ENCODE assay signal across 8 mouse cellular contexts in genomic region chr3:86986969-86987368, GRCm38 (mm10). TPM values are rescaled to one million over a fixed set of nuclear protein-coding genes. Genes with fewer than 3 reads are reported as not detected.
DNase-seq lines count a peak whose midpoint lies in the region; ATAC-seq and TF ChIP-seq lines count a peak whose summit lies in the region.
"Not testable (repeated sequence)": the region's sequence is repeated elsewhere in the genome, so short reads cannot be mapped to it uniquely, and the experiment has no call there.

No protein-coding gene starts in this region.

- H3K9me3 ChIP-seq in forebrain, embryonic 10.5 days; heart, embryonic 12.5 days (replicated peaks); hindbrain, embryonic 16.5 days (ENCODE audit: control insufficient read depth, low read length); limb, embryonic 13.5 days; lung, embryonic 14.5 days (ENCODE audit: low read depth, low read length); midbrain, embryonic 15.5 days; stomach, embryonic 15.5 days: not testable (repeated sequence)

- WGBS in forebrain, embryonic 10.5 days = 34% methylated on average over 6 of the region's 6 CpGs
- 43% methylated on average over 6 of the region's 6 CpGs for WGBS in heart, embryonic 12.5 days
- 27% methylated on average over 5 of the region's 6 CpGs for WGBS in hindbrain, embryonic 16.5 days
- 53% methylated on average over 6 of the region's 6 CpGs for WGBS in limb, embryonic 13.5 days
- 46% methylated on average over 5 of the region's 6 CpGs for WGBS in lung, embryonic 14.5 days
- WGBS in midbrain, embryonic 15.5 days = 35% methylated on average over 6 of the region's 6 CpGs
- 41% methylated on average over 6 of the region's 6 CpGs for WGBS in stomach, embryonic 15.5 days

- H3K9ac ChIP-seq in heart, embryonic 12.5 days = peak overlapping the region; percentile 69; the same call in 1 of the 2 replicates
- H3K9ac ChIP-seq in hindbrain, embryonic 16.5 days (ENCODE audit: low read depth, low read length) = peak overlapping the region; percentile 57
- H3K9ac ChIP-seq in limb, embryonic 13.5 days = peak overlapping the region; percentile 58
- peak overlapping the region; percentile 52; the same call in 1 of the 2 replicates for H3K9ac ChIP-seq in lung, embryonic 14.5 days
- peak overlapping the region; percentile 29; the same call in 1 of the 2 replicates for H3K9ac ChIP-seq in midbrain, embryonic 15.5 days
- not testable (repeated sequence) for H3K9ac ChIP-seq in stomach, embryonic 15.5 days

- H3K36me3 ChIP-seq in forebrain, embryonic 10.5 days (replicated peaks); heart, embryonic 12.5 days; hindbrain, embryonic 16.5 days (ENCODE audit: control insufficient read depth, insufficient read depth, low read length); limb, embryonic 13.5 days; lung, embryonic 14.5 days (ENCODE audit: insufficient read depth); midbrain, embryonic 15.5 days (replicated peaks); stomach, embryonic 15.5 days: not testable (repeated sequence)

- peak overlapping the region; percentile 70 for H3K4me2 ChIP-seq in heart, embryonic 12.5 days
- peak overlapping the region; percentile 71 for H3K4me2 ChIP-seq in hindbrain, embryonic 16.5 days (ENCODE audit: low read length)
- peak overlapping the region; percentile 58 for H3K4me2 ChIP-seq in limb, embryonic 13.5 days (replicated peaks)
- H3K4me2 ChIP-seq in lung, embryonic 14.5 days = peak overlapping the region; percentile 61
- peak overlapping the region; percentile 54 for H3K4me2 ChIP-seq in midbrain, embryonic 15.5 days
- H3K4me2 ChIP-seq in stomach, embryonic 15.5 days = peak overlapping the region; percentile 48

- peak overlapping the region; percentile 27 for H3K4me3 ChIP-seq in bone marrow macrophage, adult 2 months (ENCODE audit: insufficient read depth, low read length)
- peak overlapping the region; percentile 55 for H3K4me3 ChIP-seq in forebrain, embryonic 10.5 days
- H3K4me3 ChIP-seq in heart, embryonic 12.5 days = peak overlapping the region; percentile 48
- H3K4me3 ChIP-seq in hindbrain, embryonic 16.5 days (ENCODE audit: low read length) = peak overlapping the region; percentile 36
- peak overlapping the region; percentile 34 for H3K4me3 ChIP-seq in limb, embryonic 13.5 days
- peak overlapping the region; percentile 32 for H3K4me3 ChIP-seq in lung, embryonic 14.5 days (ENCODE audit: low read depth, low read length)
- H3K4me3 ChIP-seq in midbrain, embryonic 15.5 days = peak overlapping the region; percentile 25
- peak overlapping the region; percentile 34 for H3K4me3 ChIP-seq in stomach, embryonic 15.5 days (replicated peaks)

- not testable (repeated sequence) for TF ChIP-seq POLR2A in bone marrow macrophage, adult 2 months (IDR thresholded peaks at IDR 0.05; ENCODE audit: borderline replicate concordance, low read depth, low read length)

- H3K4me1 ChIP-seq in bone marrow macrophage, adult 2 months (ENCODE audit: control insufficient read depth, insufficient read depth, low read length); forebrain, embryonic 10.5 days; heart, embryonic 12.5 days (replicated peaks); hindbrain, embryonic 16.5 days (ENCODE audit: control insufficient read depth, insufficient read depth, low read depth, low read length); limb, embryonic 13.5 days; lung, embryonic 14.5 days (ENCODE audit: insufficient read depth); midbrain, embryonic 15.5 days; stomach, embryonic 15.5 days: not testable (repeated sequence)

- not testable (repeated sequence) for DNase-seq in forebrain, embryonic 10.5 days (ENCODE audit: extremely low spot score, low spot score); lung, embryonic 14.5 days

- not testable (repeated sequence) for H3K27me3 ChIP-seq in forebrain, embryonic 10.5 days (ENCODE audit: poor library complexity, severe bottlenecking); heart, embryonic 12.5 days (replicated peaks); hindbrain, embryonic 16.5 days (replicated peaks; ENCODE audit: control insufficient read depth, insufficient read depth, low read length); limb, embryonic 13.5 days; lung, embryonic 14.5 days (ENCODE audit: insufficient read depth, low read length); midbrain, embryonic 15.5 days (replicated peaks); stomach, embryonic 15.5 days (replicated peaks)

- not testable (repeated sequence) for H3K27ac ChIP-seq in bone marrow macrophage, adult 2 months (ENCODE audit: insufficient read depth, low read depth, low read length); heart, embryonic 12.5 days (ENCODE audit: poor library complexity, severe bottlenecking); hindbrain, embryonic 16.5 days (ENCODE audit: low read depth, low read length); limb, embryonic 13.5 days; lung, embryonic 14.5 days (ENCODE audit: low read depth); midbrain, embryonic 15.5 days; stomach, embryonic 15.5 days
- H3K27ac ChIP-seq in forebrain, embryonic 10.5 days = peak overlapping the region; percentile 84

- not testable (repeated sequence) for TF ChIP-seq CTCF in bone marrow macrophage, adult 2 months (IDR thresholded peaks at IDR 0.05; ENCODE audit: low read depth, low read length); lung, embryonic 14.5 days (IDR thresholded peaks at IDR 0.05; ENCODE audit: low read depth)

- ATAC-seq in heart, embryonic 12.5 days (ENCODE audit: insufficient number of reproducible peaks, low FRiP score); limb, embryonic 13.5 days (ENCODE audit: low FRiP score, low read depth); midbrain, embryonic 15.5 days (replicated peaks); stomach, embryonic 15.5 days (ENCODE audit: insufficient read depth, low FRiP score, low read depth): not testable (repeated sequence)
- peak; percentile 24; the same call in 1 of the 2 replicates for ATAC-seq in hindbrain, embryonic 16.5 days
- 0 out of 2 replicates have a peak, but pooled peaks have one; percentile 38 for ATAC-seq in lung, embryonic 14.5 days (ENCODE audit: insufficient read depth)

RNA-seq across cellular contexts. Expression of gene Cd1d1, which starts 12.3 kb away (rescaled TPM):
- polyA plus RNA-seq in bone marrow macrophage, adult 2 months (2012; ENCODE audit: insufficient read depth, insufficient read length, missing spikeins) = 6.4 and 7.8 TPM in 2 replicates
- 17.0 and 22.1 TPM in 2 replicates for polyA plus RNA-seq in forebrain, embryonic 10.5 days (2016; fragmentation: Nextera tagmentation; extraction: Ambion mirVana)
- 50.0 and 55.5 TPM in 2 replicates for polyA plus RNA-seq in heart, embryonic 12.5 days (2016; fragmentation: Nextera tagmentation; extraction: Ambion mirVana)
- 47.3 and 49.1 TPM in 2 replicates for polyA plus RNA-seq in hindbrain, embryonic 16.5 days (2015; fragmentation: Nextera tagmentation; extraction: Ambion mirVana)
- 41.2 and 41.9 TPM in 2 replicates for polyA plus RNA-seq in limb, embryonic 13.5 days (2015; fragmentation: Nextera tagmentation; extraction: Ambion mirVana)
- 31.9 and 35.3 TPM in 2 replicates for polyA plus RNA-seq in lung, embryonic 14.5 days (2014; fragmentation: Nextera tagmentation; extraction: Ambion mirVana)
- 47.7 and 52.9 TPM in 2 replicates for polyA plus RNA-seq in midbrain, embryonic 15.5 days (2015; fragmentation: Nextera tagmentation; extraction: Ambion mirVana)
- polyA plus RNA-seq in stomach, embryonic 15.5 days (2015; fragmentation: Nextera tagmentation; extraction: Ambion mirVana) = 31.7 and 34.1 TPM in 2 replicates
